Mouse (Mus musculus) forebrain, embryonic 12.5 days (tissue): ENCODE data around the gene Tnip1. TPM values are rescaled to one million over a fixed set of nuclear protein-coding genes. Genes with fewer than 3 reads are reported as not detected.

ENCODE experiments used
- ATAC-seq: fragments of 200-750 bp; cut with Nextera tagmentation; 2 replicates; pipeline ENCODE4 v1.8.0; 2017; ENCODE audit warnings: moderate TSS enrichment; ENCODE audit not compliant: low FRiP score
- H3K27ac ChIP-seq: fragments of 300-500 bp; sonication (generic); 2 replicates; pipeline ENCODE4 v1.5.1; 2016; ENCODE audit warnings: mild to moderate bottlenecking
- H3K27me3 ChIP-seq: fragments of 300-500 bp; sonication (generic); 2 replicates; pipeline ENCODE4 v1.6.1; 2016; ENCODE audit warnings: mild to moderate bottlenecking
- H3K36me3 ChIP-seq: fragments of 300-500 bp; sonication (generic); replicated peaks from 2 replicates; pipeline ENCODE4 v1.6.1; 2016; ENCODE audit warnings: mild to moderate bottlenecking
- H3K4me1 ChIP-seq: fragments of 300-500 bp; sonication (generic); 2 replicates; pipeline ENCODE4 v1.6.1; 2016
- H3K4me2 ChIP-seq: fragments of 300-500 bp; sonication (generic); 2 replicates; pipeline ENCODE4 v1.6.1; 2016; ENCODE audit warnings: mild to moderate bottlenecking, moderate library complexity
- H3K4me3 ChIP-seq: fragments of 300-500 bp; sonication (generic); replicated peaks from 2 replicates; pipeline ENCODE4 v1.5.1; 2016; ENCODE audit warnings: mild to moderate bottlenecking
- H3K9ac ChIP-seq: fragments of 300-500 bp; sonication (generic); 2 replicates; pipeline ENCODE4 v1.6.1; 2016; ENCODE audit warnings: mild to moderate bottlenecking
- H3K9me3 ChIP-seq: fragments of 300-500 bp; sonication (generic); 2 replicates; pipeline ENCODE4 v1.6.1; 2016
- WGBS: fragments of 180-500 bp; shearing (Covaris S2); methylation state at CpG from one replicate; pipeline ENCODE4 v1.1.7; 2016; 5-methylcytosine and 5-hydroxymethylcytosine counted together
- polyA plus RNA-seq: library from polyadenylated mRNA; unstranded; fragments of >200 nt; fragmentation: Nextera tagmentation; extraction: Ambion mirVana; gene quantifications from 2 replicates; pipeline ENCODE4 v1.2.1, GENCODE M21; 2016

The Tnip1 gene
- polyA plus RNA-seq, 1 experiment from 2014 or later: 12.1 TPM

GRCm38 (mm10) chr11:54949717-54950116 is 13.0 kb downstream of the Tnip1 start:
- Histone ChIP-seq H3K27me3 (no peaks in the 10 kb centered on the region), H3K4me3 (no peak overlapping the region), H3K4me2 (no peak overlapping the region), H3K36me3 (no peaks in the 10 kb centered on the region), H3K4me1 (peaks cover 11% of the 10 kb centered on the region), H3K9ac (no peak overlapping the region), H3K27ac (no peak overlapping the region), H3K9me3 (no peaks in the 10 kb centered on the region)
- no peak for ATAC-seq
- WGBS: 100% methylated on average over 1 of the region's 1 CpGs

GRCm38 (mm10) chr11:54944702-54945101 is 18.0 kb downstream of the Tnip1 start:
- Histone ChIP-seq H3K36me3 (no peaks in the 10 kb centered on the region), H3K4me1 (no peaks in the 10 kb centered on the region), H3K4me3 (no peak overlapping the region), H3K27me3 (no peaks in the 10 kb centered on the region), H3K4me2 (no peak overlapping the region), H3K9ac (no peak overlapping the region), H3K9me3 (no peaks in the 10 kb centered on the region), H3K27ac (no peak overlapping the region)
- ATAC-seq: no peak
- 86% methylated on average over 3 of the region's 3 CpGs for WGBS

GRCm38 (mm10) chr11:54940056-54940455 is 22.7 kb downstream of the Tnip1 start:
- Histone ChIP-seq H3K9me3 (no peaks in the 10 kb centered on the region), H3K4me3 (no peak overlapping the region), H3K27ac (no peak overlapping the region), H3K27me3 (no peaks in the 10 kb centered on the region), H3K4me1 (peaks cover 9% of the 10 kb centered on the region), H3K9ac (no peak overlapping the region), H3K36me3 (0 out of 2 replicates have a peak, but pooled peaks cover 5% of the 10 kb centered on the region), H3K4me2 (no peak overlapping the region)
- no peak for ATAC-seq
- WGBS: 79% methylated on average over 7 of the region's 7 CpGs

- no peak for ATAC-seq
- peaks cover 9% of the 10 kb centered on the region for H3K4me1 ChIP-seq
- no peak overlapping the region for H3K27ac ChIP-seq
Measured at GRCm38 (mm10) chr11:54939501-54939900, 23.2 kb downstream of the Tnip1 start.

GRCm38 (mm10) chr11:54936771-54937140 is 26.0 kb downstream of the Tnip1 start:
- H3K36me3 ChIP-seq: 0 out of 2 replicates have a peak, but pooled peaks cover 5% of the 10 kb centered on the region
- H3K27ac ChIP-seq: no peak overlapping the region
- WGBS: 84% methylated on average over 3 of the region's 3 CpGs
- H3K4me3 ChIP-seq: no peak overlapping the region
- no peaks in the 10 kb centered on the region for H3K27me3 ChIP-seq
- H3K9ac ChIP-seq: no peak overlapping the region
- H3K9me3 ChIP-seq: no peaks in the 10 kb centered on the region
- no peak overlapping the region for H3K4me2 ChIP-seq
- ATAC-seq: no peak
- H3K4me1 ChIP-seq: peaks cover 9% of the 10 kb centered on the region

More at GRCm38 (mm10) chr11:54939501-54939900, 23.2 kb downstream of the Tnip1 start:
- no peak overlapping the region for H3K4me2 ChIP-seq
- H3K9ac ChIP-seq: no peak overlapping the region
- H3K36me3 ChIP-seq: 0 out of 2 replicates have a peak, but pooled peaks cover 5% of the 10 kb centered on the region
- 84% methylated on average over 8 of the region's 8 CpGs for WGBS
- no peak overlapping the region for H3K4me3 ChIP-seq
- no peaks in the 10 kb centered on the region for H3K9me3 ChIP-seq
- no peaks in the 10 kb centered on the region for H3K27me3 ChIP-seq

- Histone ChIP-seq H3K9me3 (no peaks in the 10 kb centered on the region), H3K27ac (peak overlapping the region; percentile 50; the same call in 1 of the 2 replicates), H3K9ac (no peak overlapping the region), H3K4me3 (no peak overlapping the region), H3K4me2 (no peak overlapping the region), H3K36me3 (0 out of 2 replicates have a peak, but pooled peaks cover 5% of the 10 kb centered on the region), H3K4me1 (peaks cover 9% of the 10 kb centered on the region), H3K27me3 (no peaks in the 10 kb centered on the region)
- ATAC-seq: 0 out of 2 replicates have a peak, but pooled peaks have one; percentile 23
- WGBS: 37% methylated on average over 12 of the region's 12 CpGs
Measured at GRCm38 (mm10) chr11:54936035-54936770, 26.5 kb downstream of the Tnip1 start.

GRCm38 (mm10) chr11:54934198-54934597 is 28.5 kb downstream of the Tnip1 start:
- no peak for ATAC-seq
- Histone ChIP-seq H3K27ac (no peak overlapping the region), H3K9ac (no peak overlapping the region), H3K36me3 (0 out of 2 replicates have a peak, but pooled peaks cover 5% of the 10 kb centered on the region), H3K27me3 (no peaks in the 10 kb centered on the region), H3K4me2 (no peak overlapping the region), H3K4me3 (no peak overlapping the region), H3K9me3 (no peaks in the 10 kb centered on the region), H3K4me1 (peaks cover 9% of the 10 kb centered on the region)
- WGBS: 97% methylated on average over 7 of the region's 7 CpGs

GRCm38 (mm10) chr11:54932540-54932939 is 30.2 kb downstream of the Tnip1 start:
- no peaks in the 10 kb centered on the region for H3K9me3 ChIP-seq
- no peaks in the 10 kb centered on the region for H3K27me3 ChIP-seq
- peaks cover 9% of the 10 kb centered on the region for H3K4me1 ChIP-seq
- no peak overlapping the region for H3K4me2 ChIP-seq
- no peak overlapping the region for H3K9ac ChIP-seq
- ATAC-seq: no peak
- peaks cover 8% of the 10 kb centered on the region for H3K36me3 ChIP-seq
- H3K27ac ChIP-seq: no peak overlapping the region
- 87% methylated on average over 6 of the region's 6 CpGs for WGBS
- H3K4me3 ChIP-seq: no peak overlapping the region

- Histone ChIP-seq H3K9me3 (no peaks in the 10 kb centered on the region), H3K36me3 (peaks cover 5% of the 10 kb centered on the region), H3K4me3 (no peak overlapping the region), H3K9ac (no peak overlapping the region), H3K27ac (no peak overlapping the region), H3K4me1 (peaks cover 9% of the 10 kb centered on the region), H3K4me2 (no peak overlapping the region), H3K27me3 (no peaks in the 10 kb centered on the region)
- ATAC-seq: no peak
- 65% methylated on average over 5 of the region's 5 CpGs for WGBS
Measured at GRCm38 (mm10) chr11:54931405-54932093, 31.2 kb downstream of the Tnip1 start.

- Histone ChIP-seq H3K9ac (no peak overlapping the region), H3K4me1 (no peaks in the 10 kb centered on the region), H3K4me2 (no peak overlapping the region), H3K4me3 (no peak overlapping the region), H3K36me3 (peaks cover 10% of the 10 kb centered on the region), H3K27me3 (no peaks in the 10 kb centered on the region), H3K27ac (no peak overlapping the region), H3K9me3 (no peaks in the 10 kb centered on the region)
- WGBS: 74% methylated on average over 7 of the region's 7 CpGs
- no peak for ATAC-seq
Measured at GRCm38 (mm10) chr11:54930318-54930979, 32.3 kb downstream of the Tnip1 start.

GRCm38 (mm10) chr11:54929744-54930143 is 33.0 kb downstream of the Tnip1 start:
- Histone ChIP-seq H3K9me3 (no peaks in the 10 kb centered on the region), H3K4me1 (no peaks in the 10 kb centered on the region), H3K4me3 (no peak overlapping the region), H3K27me3 (no peaks in the 10 kb centered on the region), H3K27ac (no peak overlapping the region), H3K9ac (no peak overlapping the region), H3K4me2 (no peak overlapping the region), H3K36me3 (peaks cover 10% of the 10 kb centered on the region)
- 85% methylated on average over 8 of the region's 8 CpGs for WGBS
- ATAC-seq: no peak

- no peak for ATAC-seq
- Histone ChIP-seq H3K4me3 (no peak overlapping the region), H3K27me3 (no peaks in the 10 kb centered on the region), H3K4me1 (no peaks in the 10 kb centered on the region), H3K36me3 (peaks cover 10% of the 10 kb centered on the region), H3K9ac (no peak overlapping the region), H3K4me2 (no peak overlapping the region), H3K27ac (no peak overlapping the region), H3K9me3 (no peaks in the 10 kb centered on the region)
- WGBS: 92% methylated on average over 6 of the region's 6 CpGs
Measured at GRCm38 (mm10) chr11:54929290-54929689, 33.4 kb downstream of the Tnip1 start.
